Mouse (Mus musculus) cortical plate, adult 2 months (tissue): ENCODE data around the gene 1700001P01Rik.

ENCODE experiments used
- CTCF ChIP-seq: fragments of 200-500 bp; IDR thresholded peaks from 2 replicates; pipeline ENCODE4 v1.5.1; 2011; ENCODE audit warnings: mild to moderate bottlenecking, control low read depth, low read length; ENCODE audit not compliant: insufficient read depth; ENCODE audit errors: extremely low read depth
- POLR2A ChIP-seq: fragments of 200-500 bp; IDR thresholded peaks from 2 replicates; pipeline ENCODE4 v1.6.1; 2011; ENCODE audit warnings: mild to moderate bottlenecking, low read length, control low read depth; ENCODE audit not compliant: insufficient read depth; ENCODE audit errors: extremely low read depth

GRCm38 (mm10) chr11:97778918-97779317 is 3.2 kb upstream of the 1700001P01Rik start:
- TF ChIP-seq CTCF: no peak
- no peak for TF ChIP-seq POLR2A
